Mouse (Mus musculus) CD8-positive naive resting alpha-beta T cell, adult 2 months (primary cell): ENCODE data around the gene Dus3l.

ENCODE experiments used
- DNase-seq, 2 experiments: peaks; one replicate each; pipeline ENCODE4 v3.0.0; 2022; ENCODE audit warnings: low read depth in 2 of 2, low spot score in 2 of 2

Dus3l gene

GRCm38 (mm10) chr17:56754271-56755185 lies 10.0 kb upstream of the Dus3l start:
- DNase-seq = no peak

GRCm38 (mm10) chr17:56756703-56757399 lies 7.7 kb upstream of the Dus3l start:
- no peak for DNase-seq

GRCm38 (mm10) chr17:56757416-56758123 lies 7.0 kb upstream of the Dus3l start, which contains the start of gene Nrtn:
Nrtn (minus strand) TSS chr17:56757530.
- no peak for DNase-seq

GRCm38 (mm10) chr17:56758132-56758531 lies 6.4 kb upstream of the Dus3l start:
- peak; percentile 75 to 86 for DNase-seq

- DNase-seq = no peak
These were observed 5.3 kb upstream of the Dus3l start for GRCm38 (mm10) chr17:56759261-56759660.

GRCm38 (mm10) chr17:56761077-56761476 lies 3.5 kb upstream of the Dus3l start:
- DNase-seq = no peak

- DNase-seq = peak; percentile 72 to 81
These were observed 2.6 kb upstream of the Dus3l start for GRCm38 (mm10) chr17:56761991-56762410.

- DNase-seq = peak; percentile 39 to 66
These were observed 1.5 kb upstream of the Dus3l start for GRCm38 (mm10) chr17:56762769-56763731.

- DNase-seq = no peak
These were observed 761 bp upstream of the Dus3l start for GRCm38 (mm10) chr17:56763741-56764250.

GRCm38 (mm10) chr17:56765431-56765830 lies 874 bp downstream of the Dus3l start:
- DNase-seq = no peak

- no peak for DNase-seq
These were observed 2.3 kb downstream of the Dus3l start for GRCm38 (mm10) chr17:56766631-56767405.

- no peak for DNase-seq
These were observed 3.1 kb downstream of the Dus3l start for GRCm38 (mm10) chr17:56767531-56768135.

GRCm38 (mm10) chr17:56768941-56769340 lies 4.4 kb downstream of the Dus3l start:
- no peak for DNase-seq

- DNase-seq = no peak
These were observed 5.4 kb downstream of the Dus3l start, which contains the start of gene Prr22 for GRCm38 (mm10) chr17:56769950-56770349. Prr22 (plus strand) TSS chr17:56770250.

GRCm38 (mm10) chr17:56777568-56777967 lies 13.0 kb downstream of the Dus3l start:
- peak in 1 of 2 experiments; percentile 25 for DNase-seq

GRCm38 (mm10) chr17:56778779-56779362 lies 14.3 kb downstream of the Dus3l start:
- DNase-seq = no peak

GRCm38 (mm10) chr17:56780291-56780978 lies 15.9 kb downstream of the Dus3l start:
- no peak for DNase-seq

GRCm38 (mm10) chr17:56788886-56789285 lies 24.3 kb downstream of the Dus3l start:
- no peak for DNase-seq
